Mouse (Mus musculus) heart, adult 9 months (tissue): ENCODE data around the gene Grin2b.
A peak's percentile ranks its signal among the peaks of the same experiment; 100 is the strongest.

Source experiments
- DNase-seq, 2 experiments: peaks; one replicate each; pipeline ENCODE4 v3.0.0; 2022; ENCODE audit warnings: low spot score in 2 of 2

Gene Grin2b

DNA sequence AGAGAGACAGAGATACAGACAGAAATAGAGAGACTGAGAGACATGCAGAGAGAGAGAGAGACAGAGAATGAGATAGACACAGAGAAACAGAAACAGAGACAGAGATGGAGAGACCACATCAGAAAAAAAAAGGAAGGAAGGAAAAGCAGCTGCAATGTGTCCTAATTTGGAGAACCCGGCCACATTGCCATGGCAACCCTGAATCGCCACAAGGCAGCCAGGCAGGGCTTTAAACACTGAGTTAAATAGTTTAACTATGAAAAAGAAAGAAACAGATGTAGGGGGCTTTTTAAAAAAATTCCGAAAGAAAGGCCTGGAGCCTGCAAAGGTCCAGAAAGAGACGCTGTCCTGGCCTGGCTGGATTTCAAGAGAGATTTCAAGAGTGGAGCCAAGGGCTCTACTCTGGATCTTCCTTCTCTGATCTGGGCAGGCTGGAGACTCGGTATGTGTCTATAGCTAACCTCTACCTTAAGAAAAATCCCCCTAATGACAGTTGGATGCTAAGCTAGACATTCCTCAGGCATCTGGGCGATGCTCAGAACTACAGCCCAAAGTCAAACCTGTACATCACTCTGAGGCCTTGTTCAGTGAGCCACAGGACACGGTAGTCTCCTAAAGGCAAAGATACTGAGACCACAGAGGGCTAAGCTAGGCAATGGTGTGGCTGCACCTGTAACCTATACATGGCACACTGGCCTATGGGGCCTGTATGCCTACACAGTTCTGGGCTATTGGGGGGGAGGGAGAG lies 162.8 kb downstream of the Grin2b start:
- no peak for DNase-seq

DNA sequence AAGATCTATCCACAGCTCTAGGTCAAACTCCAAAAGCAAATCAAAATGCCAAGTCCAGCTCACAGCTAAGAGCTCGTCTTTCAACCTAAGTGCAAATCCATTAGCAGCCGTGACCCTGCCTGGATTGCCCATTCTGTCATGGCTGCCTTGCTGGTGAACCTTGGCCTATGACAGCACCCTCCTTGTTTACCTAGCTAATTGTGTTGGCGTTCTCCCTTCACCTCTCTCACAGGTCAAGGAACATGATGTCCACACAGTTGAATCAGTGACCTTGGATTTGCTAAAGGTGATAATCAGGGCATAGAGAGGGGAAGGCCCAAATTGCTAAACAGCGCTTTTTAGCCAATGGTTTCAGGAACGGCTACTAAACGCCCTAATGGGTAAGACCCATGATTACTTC lies 165.2 kb downstream of the Grin2b start:
- no peak for DNase-seq

DNA sequence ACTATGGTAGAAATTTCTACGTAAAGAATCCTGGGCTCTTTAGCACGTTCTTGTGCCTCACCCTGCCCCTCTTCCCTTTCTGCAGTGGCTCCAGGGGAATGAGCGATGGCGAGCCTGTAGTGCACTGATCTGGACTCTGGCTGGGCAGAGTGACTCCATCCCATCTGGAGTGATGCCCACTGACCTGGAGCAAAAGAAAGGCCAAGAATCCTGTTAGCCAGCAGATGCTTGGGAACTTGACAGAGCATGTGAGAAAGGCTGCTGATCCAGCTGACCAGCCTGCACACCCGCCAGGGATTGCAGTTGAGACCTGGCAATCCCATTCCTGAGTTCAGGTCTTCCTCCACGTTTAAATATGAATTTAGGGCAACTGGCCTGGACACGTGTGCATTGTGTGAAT lies 178.6 kb downstream of the Grin2b start:
- DNase-seq, result no peak

GRCm38 (mm10) chr6:135993897-135994296 lies 179.4 kb downstream of the Grin2b start:
- DNase-seq, result no peak

GRCm38 (mm10) chr6:135993378-135993777 lies 179.9 kb downstream of the Grin2b start:
- no peak for DNase-seq

DNA sequence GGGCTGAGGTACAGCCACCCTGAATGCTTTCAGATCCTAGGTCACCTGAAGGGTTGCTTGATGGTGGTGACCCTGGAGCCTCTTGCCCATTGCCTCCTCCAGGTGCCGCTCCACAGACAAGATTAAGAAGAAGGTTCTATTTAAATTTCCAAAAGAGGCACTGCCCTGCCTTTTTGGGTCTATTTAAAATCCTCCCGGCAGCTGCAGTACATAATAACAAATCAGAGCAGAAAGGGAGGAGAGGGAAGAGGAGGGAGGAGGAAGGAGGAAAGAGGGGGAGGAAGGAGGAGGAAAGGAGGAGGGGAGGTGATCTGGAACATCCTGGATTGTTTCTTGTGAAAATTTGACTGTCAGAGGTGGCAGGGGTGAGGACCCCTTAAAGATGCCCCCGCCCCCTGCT lies 197.2 kb downstream of the Grin2b start:
- DNase-seq, result no peak

- no peak for DNase-seq
These were observed 200.8 kb downstream of the Grin2b start for GRCm38 (mm10) chr6:135972481-135972880.

- DNase-seq, result no peak
These were observed 201.8 kb downstream of the Grin2b start for GRCm38 (mm10) chr6:135971481-135971880.

DNA sequence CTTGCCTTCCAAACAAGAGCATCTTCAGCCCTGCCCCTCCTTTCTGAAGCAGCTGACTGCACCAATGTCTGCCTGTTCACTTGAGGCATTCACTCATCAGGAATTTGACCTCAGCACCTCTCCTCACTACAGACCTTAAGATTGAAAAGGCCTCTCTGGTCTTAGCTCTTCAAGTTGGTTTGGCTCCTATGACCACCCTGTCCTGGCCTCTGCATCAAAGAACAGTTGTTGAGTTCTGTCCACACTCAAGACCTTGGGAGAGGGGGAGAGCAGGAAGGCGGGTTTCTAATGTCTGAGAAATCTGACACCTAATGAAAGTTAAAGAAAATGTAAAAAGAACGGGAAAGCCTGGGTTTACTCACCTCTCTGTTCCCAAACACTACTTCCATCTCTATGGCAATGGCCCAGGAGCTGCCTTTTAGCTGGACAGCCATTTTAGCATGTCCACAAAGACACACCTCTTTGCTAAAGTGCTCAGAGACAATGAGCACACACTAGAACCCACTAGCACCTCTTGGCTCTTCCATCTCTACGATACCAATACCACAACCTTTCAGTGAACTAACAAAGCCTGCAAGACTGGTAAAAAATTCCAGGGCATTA lies 202.5 kb downstream of the Grin2b start:
- DNase-seq, result no peak

GRCm38 (mm10) chr6:135961766-135962165 lies 211.5 kb downstream of the Grin2b start:
- DNase-seq, result no peak

DNA sequence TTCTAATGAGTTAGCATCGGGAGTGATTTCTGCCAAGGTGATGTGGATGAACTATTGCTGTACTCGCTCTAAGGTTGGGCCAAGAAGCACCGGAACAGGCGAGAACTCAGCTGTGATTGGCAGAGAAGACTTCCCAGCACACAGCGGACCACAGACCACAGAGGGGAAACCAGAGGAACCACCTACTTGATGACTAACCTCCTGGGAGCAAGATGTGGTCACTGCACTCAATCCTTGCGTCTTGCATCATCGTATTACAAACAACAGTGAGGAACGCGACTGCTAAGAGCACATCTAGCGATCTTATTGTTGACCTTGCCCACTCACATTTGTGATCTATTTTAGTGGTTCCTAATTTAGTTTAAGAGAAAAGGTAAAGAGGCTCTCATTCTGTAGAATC lies 213.7 kb downstream of the Grin2b start:
- DNase-seq, result no peak

- no peak for DNase-seq
These were observed 221.6 kb downstream of the Grin2b start for GRCm38 (mm10) chr6:135951666-135952065.

DNA sequence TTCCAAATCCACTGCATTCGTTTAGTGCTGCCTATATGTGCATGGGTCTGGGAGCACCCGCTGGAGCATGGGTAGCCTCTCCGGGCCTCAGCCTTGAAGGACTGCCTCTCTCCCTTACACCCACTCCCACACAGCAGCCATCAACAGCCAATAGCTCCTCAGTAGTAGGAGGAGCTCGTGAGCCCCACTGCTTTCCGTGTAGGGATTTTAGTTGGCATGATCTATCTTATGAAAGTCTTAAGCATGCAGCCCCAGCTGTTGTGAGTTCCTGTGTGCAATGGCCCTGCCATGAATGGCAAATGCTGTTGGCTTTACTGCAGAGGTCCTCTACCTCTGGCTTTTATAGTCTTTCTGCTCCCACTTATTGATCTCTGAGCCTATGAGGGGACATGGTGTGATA lies 227.8 kb downstream of the Grin2b start:
- DNase-seq, result no peak

GRCm38 (mm10) chr6:135944358-135944757 lies 229.0 kb downstream of the Grin2b start:
- no peak for DNase-seq

DNA sequence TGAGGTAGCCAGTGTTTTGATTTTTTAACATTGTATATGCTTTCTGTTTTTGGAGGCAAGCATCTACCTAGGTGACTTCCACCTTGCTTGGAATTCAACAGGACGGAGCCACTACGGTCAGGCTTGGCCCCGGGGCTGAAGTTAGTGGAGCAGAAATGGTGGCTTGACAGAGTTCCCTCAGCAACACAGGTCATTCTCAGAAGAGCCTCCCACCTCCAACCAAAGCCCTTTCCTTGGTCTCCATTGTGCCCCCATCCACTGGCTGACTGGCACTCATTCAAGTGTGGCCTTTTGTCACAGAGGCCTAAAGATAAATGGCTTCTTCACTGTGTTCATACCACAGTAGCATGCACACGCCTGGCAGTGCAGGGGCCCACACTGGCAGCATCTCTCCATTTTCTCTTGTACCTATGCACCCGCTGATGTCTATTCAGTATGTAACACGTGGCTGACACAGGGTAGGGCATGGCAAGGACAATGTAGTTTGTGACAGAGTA lies 230.1 kb downstream of the Grin2b start:
- no peak for DNase-seq

DNA sequence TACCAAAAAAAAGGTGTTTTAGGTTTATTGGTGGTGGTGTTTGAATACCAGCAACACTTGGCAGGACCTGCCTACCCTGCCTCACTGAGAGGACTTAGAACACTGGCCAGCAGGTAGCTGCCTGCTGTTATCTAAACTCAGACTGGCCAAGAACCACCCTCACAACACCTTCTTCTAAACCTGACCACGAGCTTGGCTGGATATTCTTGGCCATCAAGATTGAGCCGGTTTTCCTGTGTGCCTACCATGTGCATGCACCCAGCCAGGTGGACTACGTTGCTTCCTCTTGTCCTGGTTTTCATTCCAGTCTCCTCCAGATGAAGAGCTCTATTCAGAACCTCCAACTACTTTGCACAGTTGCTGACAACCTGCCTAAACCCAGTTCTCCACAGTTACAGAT lies 240.4 kb downstream of the Grin2b start:
- no peak for DNase-seq

- DNase-seq, result no peak
These were observed 240.9 kb downstream of the Grin2b start for GRCm38 (mm10) chr6:135932400-135932920.

- no peak for DNase-seq
These were observed 255.6 kb downstream of the Grin2b start for GRCm38 (mm10) chr6:135917676-135918075.

DNA sequence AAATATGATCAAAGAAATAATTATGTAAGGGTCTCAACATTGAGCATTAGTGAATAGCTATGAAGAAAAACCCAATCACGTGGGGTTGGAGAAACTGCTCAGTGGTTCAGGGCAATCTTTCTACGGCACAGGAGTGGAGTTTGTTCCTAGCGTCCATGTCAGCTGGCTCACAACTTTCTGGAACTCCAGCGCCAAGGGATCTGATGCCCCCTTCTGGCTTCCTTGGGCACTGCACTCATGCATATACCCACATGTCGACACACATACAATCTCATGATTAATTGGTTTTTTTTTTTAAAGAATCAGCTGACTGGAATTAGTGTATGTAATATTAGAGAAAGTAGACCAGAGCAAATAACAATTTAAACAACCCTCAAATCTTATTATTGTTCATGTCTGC lies 258.7 kb downstream of the Grin2b start:
- DNase-seq, result no peak

- no peak for DNase-seq
These were observed 261.2 kb downstream of the Grin2b start for GRCm38 (mm10) chr6:135912114-135912513.

DNA sequence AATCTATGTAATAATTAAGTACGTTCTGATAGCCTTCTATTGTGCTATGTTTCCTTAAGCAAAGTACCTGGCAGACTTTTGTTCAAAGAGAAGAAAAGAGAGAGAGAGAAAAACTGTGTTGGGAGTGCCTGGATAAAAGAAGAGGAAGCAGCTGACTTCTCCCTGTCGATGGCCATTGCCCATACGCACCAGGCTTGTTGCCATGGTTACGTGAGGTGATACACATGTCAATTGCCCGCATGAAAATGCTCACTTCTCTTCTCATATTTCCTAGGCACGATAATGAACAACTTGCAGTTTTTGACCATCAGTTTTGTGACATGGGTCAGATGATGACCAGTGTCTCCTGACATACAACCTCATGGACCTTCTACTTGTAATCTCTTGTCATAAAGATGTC lies 262.2 kb downstream of the Grin2b start:
- no peak for DNase-seq

DNA sequence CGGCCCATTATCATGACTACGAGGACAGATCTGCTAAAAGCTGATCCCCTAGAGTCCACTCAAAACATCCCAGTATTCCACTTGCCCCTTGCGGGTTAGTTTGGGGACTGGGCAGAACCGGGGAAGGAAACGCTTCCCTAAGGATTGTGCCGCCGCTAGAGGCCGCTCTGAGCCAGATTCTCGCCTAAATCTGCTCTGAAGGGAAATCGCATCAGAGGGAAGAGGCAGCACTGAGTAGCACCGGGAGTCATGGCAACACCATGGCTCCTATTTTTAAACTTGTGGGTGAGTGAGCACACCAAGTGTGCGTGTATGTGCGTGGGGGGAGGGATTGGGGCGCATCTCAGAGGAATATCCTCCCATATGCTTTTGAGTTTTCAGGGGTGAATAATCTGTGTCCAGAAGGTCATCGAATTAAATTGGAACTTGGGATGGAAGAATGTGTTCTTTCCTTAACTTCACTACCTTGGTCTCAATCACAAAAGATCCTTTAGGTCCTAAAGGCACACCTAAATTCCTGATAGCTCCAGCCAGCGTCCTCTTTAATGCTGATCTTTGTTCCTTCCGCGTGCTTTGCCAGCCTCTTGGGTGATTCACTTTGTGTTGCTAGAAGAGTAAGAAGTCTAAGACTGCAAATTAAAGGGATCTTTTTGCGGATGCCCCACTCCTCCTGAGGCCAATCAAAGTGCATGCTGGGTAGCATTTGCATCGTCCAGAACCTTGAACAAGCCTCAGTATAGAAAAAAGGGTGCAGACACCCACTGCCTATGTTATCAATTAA lies 265.6 kb downstream of the Grin2b start:
- DNase-seq, result peak; percentile 9 to 14
